Mouse (Mus musculus) E14TG2a.4 (cell line): ENCODE measurements at regions not wholly inside any gene's neighbourhood (a gene's known extent, or its start where the extent isn't known, plus 50 kb on each side); places are given as distances from the start of the nearest gene placed in this dataset.

ENCODE experiments used
- CTCF ChIP-seq: conservative IDR thresholded peaks from 2 replicates; pipeline ENCODE4 v1.5.1; 2014; ENCODE audit warnings: low read length
- NANOG ChIP-seq: IDR thresholded peaks from 2 replicates; pipeline ENCODE4 v1.6.1; 2014; ENCODE audit warnings: borderline replicate concordance, low read length, mixed read lengths
- POU5F1 ChIP-seq: IDR thresholded peaks from 2 replicates; pipeline ENCODE4 v1.6.1; 2014; ENCODE audit warnings: low read length, borderline replicate concordance

GRCm38 (mm10) chr12:39742156-39743063 lies 295.4 kb downstream of the Arl4a start:
- no peak for TF ChIP-seq CTCF
- TF ChIP-seq POU5F1, result no peak
- peak; percentile 94 for TF ChIP-seq NANOG
